9 mouse cellular contexts compared by ENCODE assay signal in genomic region chr17:48425823-48426612, GRCm38 (mm10). TPM values are rescaled to one million over a fixed set of nuclear protein-coding genes. Genes with fewer than 3 reads are reported as not detected.
A peak's percentile ranks its signal among the peaks of the same experiment; 100 is the strongest.
DNase-seq lines count a peak whose midpoint lies in the region; ATAC-seq lines count a peak whose summit lies in the region.
"Had no signal": no experiment of that assay in that cellular context is flagged by ENCODE, and none has a peak within 500 bp of the region (broad histone marks: within the 10 kb centered on the region; RNA-seq: fewer than 3 reads in every experiment).

No protein-coding gene starts in this region.

- intact Hi-C loops in left cerebral cortex, postnatal 25 days (cut with DNase I), result no loop called here

- peak; percentile 47 for ATAC-seq in activated CD4-positive, CD25-positive, alpha-beta regulatory T cell, adult 4 months
- peak; percentile 53 for ATAC-seq in inflammation-experienced regulatory T-cells, adult 6 months
- peak; percentile 95 for ATAC-seq in megakaryocyte-erythroid progenitor cell, adult 5-6 weeks (replicated peaks; ENCODE audit: low FRiP score, low TSS enrichment, poor library complexity, severe bottlenecking)

- DNase-seq in B cell, adult 2 months, result peak; percentile 45 to 51
- no peak for DNase-seq in adrenal gland, postnatal 36 days
- DNase-seq in left cerebral cortex, postnatal 25 days (ENCODE audit: low spot score in 2 of 2), result no peak
- DNase-seq in cerebellum, postnatal 14 days, result no peak
- no peak for DNase-seq in right cerebral cortex, postnatal 14 days

RNA-seq across cellular contexts. Expression of gene Apobec2, which starts 6.7 kb away (rescaled TPM):
- 1 to 10 TPM; 2.8 to 3.0 TPM for polyA plus RNA-seq in activated CD4-positive, CD25-positive, alpha-beta regulatory T cell, adult 4 months (2017; shearing (Covaris generic))
- polyA plus RNA-seq in inflammation-experienced regulatory T-cells, adult 6 months (2017; shearing (Covaris generic)), result 1 to 10 TPM; 1.8 to 5.7 (median 2.2) TPM
- total RNA-seq in megakaryocyte-erythroid progenitor cell, adult 5-6 weeks (2014; fragmentation: Nextera tagmentation), result 1.7 TPM in 1 of 2 replicates, not detected in the other
- total RNA-seq in megakaryocyte-erythroid progenitor cell, adult 5-6 weeks (2017), result 0.30 TPM in 1 of 2 replicates, not detected in the other
- 1 to 10 TPM; 1.3 to 1.9 TPM for total RNA-seq in adrenal gland, postnatal 36 days (2021)
- not detected for total RNA-seq in left cerebral cortex, postnatal 25 days (2021)

RNA-seq across cellular contexts. Expression of gene Oard1, which starts 16.2 kb away (rescaled TPM):
- polyA plus RNA-seq in activated CD4-positive, CD25-positive, alpha-beta regulatory T cell, adult 4 months (2017; shearing (Covaris generic)), result 10 to 100 TPM; 80.8 to 86.1 TPM
- polyA plus RNA-seq in inflammation-experienced regulatory T-cells, adult 6 months (2017; shearing (Covaris generic)), result 100 to 1,000 TPM in 1 of 3 experiments, 10 to 100 TPM in 2; 85.8 to 107 (median 94.9) TPM
- 56.0 and 61.4 TPM in 2 replicates for total RNA-seq in megakaryocyte-erythroid progenitor cell, adult 5-6 weeks (2014; fragmentation: Nextera tagmentation)
- 76.9 and 90.2 TPM in 2 replicates for total RNA-seq in megakaryocyte-erythroid progenitor cell, adult 5-6 weeks (2017)
- 10 to 100 TPM; 14.0 to 23.8 TPM for total RNA-seq in adrenal gland, postnatal 36 days (2021)
- 1 to 10 TPM; 7.8 to 9.5 TPM for total RNA-seq in left cerebral cortex, postnatal 25 days (2021)

RNA-seq across cellular contexts. Expression of gene Nfya, which starts 16.3 kb away (rescaled TPM):
- 10 to 100 TPM in 1 of 2 experiments, 1 to 10 TPM in 1; 9.6 to 11.9 TPM for polyA plus RNA-seq in activated CD4-positive, CD25-positive, alpha-beta regulatory T cell, adult 4 months (2017; shearing (Covaris generic))
- polyA plus RNA-seq in inflammation-experienced regulatory T-cells, adult 6 months (2017; shearing (Covaris generic)), result 10 to 100 TPM in 2 of 3 experiments, 1 to 10 TPM in 1; 9.9 to 12.1 (median 11.2) TPM
- total RNA-seq in megakaryocyte-erythroid progenitor cell, adult 5-6 weeks (2014; fragmentation: Nextera tagmentation), result 89.3 and 113 TPM in 2 replicates
- total RNA-seq in megakaryocyte-erythroid progenitor cell, adult 5-6 weeks (2017), result 32.8 and 55.7 TPM in 2 replicates
- 10 to 100 TPM; 31.0 to 39.9 TPM for total RNA-seq in adrenal gland, postnatal 36 days (2021)
- 10 to 100 TPM; 27.5 to 31.8 TPM for total RNA-seq in left cerebral cortex, postnatal 25 days (2021)

RNA-seq across cellular contexts. Expression of gene Tspo2, which starts 25.3 kb away (rescaled TPM):
- 1 to 10 TPM in 1 of 2 experiments, not detected in 1; 3.6 TPM for polyA plus RNA-seq in activated CD4-positive, CD25-positive, alpha-beta regulatory T cell, adult 4 months (2017; shearing (Covaris generic))
- polyA plus RNA-seq in inflammation-experienced regulatory T-cells, adult 6 months (2017; shearing (Covaris generic)), result not detected
- total RNA-seq in megakaryocyte-erythroid progenitor cell, adult 5-6 weeks (2014; fragmentation: Nextera tagmentation), result 192 and 203 TPM in 2 replicates
- 86.3 and 160 TPM in 2 replicates for total RNA-seq in megakaryocyte-erythroid progenitor cell, adult 5-6 weeks (2017)
- total RNA-seq in adrenal gland, postnatal 36 days (2021), result not detected
- not detected for total RNA-seq in left cerebral cortex, postnatal 25 days (2021)
- total RNA-seq: gastrocnemius, adult 8-10 months had no signal

RNA-seq across cellular contexts. Expression of gene Unc5cl, which starts 28.7 kb away (rescaled TPM):
- polyA plus RNA-seq in activated CD4-positive, CD25-positive, alpha-beta regulatory T cell, adult 4 months (2017; shearing (Covaris generic)), result 10 to 100 TPM; 19.0 to 19.1 TPM
- polyA plus RNA-seq in inflammation-experienced regulatory T-cells, adult 6 months (2017; shearing (Covaris generic)), result 10 to 100 TPM; 16.0 to 23.9 (median 16.7) TPM
- total RNA-seq in megakaryocyte-erythroid progenitor cell, adult 5-6 weeks (2014; fragmentation: Nextera tagmentation), result 4.2 and 7.1 TPM in 2 replicates
- total RNA-seq in megakaryocyte-erythroid progenitor cell, adult 5-6 weeks (2017), result 5.1 and 5.7 TPM in 2 replicates
- not detected for total RNA-seq in adrenal gland, postnatal 36 days (2021)
- under 1 TPM; 0.11 to 0.27 TPM for total RNA-seq in left cerebral cortex, postnatal 25 days (2021)
- total RNA-seq: gastrocnemius, adult 8-10 months had no signal

Comparison
In these comparisons a context has a peak if more than half of its experiments do, and no peak if none do; other contexts are left out.
1. DNase-seq: peak in B cell, adult 2 months (2 of 2); none in adrenal gland, postnatal 36 days (0 of 2), left cerebral cortex, postnatal 25 days (0 of 2), cerebellum, postnatal 14 days (0 of 2) and right cerebral cortex, postnatal 14 days (single experiment).
2. Peak in every context shown above with its lines, with median percentiles within 50 percentile points of each other: ATAC-seq.